Mouse (Mus musculus): Measurements from ENCODE around the gene Fmnl1. TPM values are rescaled to one million over a fixed set of nuclear protein-coding genes. Genes with fewer than 3 reads are reported as not detected.

The Fmnl1 gene
- total RNA-seq, 2 experiments from 2014 or later: 8.1 to 8.2 TPM

GRCm38 (mm10) chr11:103178748-103179147 is 7.8 kb downstream of the Fmnl1 start:
- DNase-seq (ENCODE audit: low spot score in 2 of 2): no peak

GRCm38 (mm10) chr11:103180426-103180825 is 9.5 kb downstream of the Fmnl1 start:
- no peak for DNase-seq (ENCODE audit: low spot score in 2 of 2)

- no peak for DNase-seq (ENCODE audit: low spot score in 2 of 2)
Measured at GRCm38 (mm10) chr11:103181349-103181748, 10.4 kb downstream of the Fmnl1 start.

GRCm38 (mm10) chr11:103181911-103182310 is 11.0 kb downstream of the Fmnl1 start:
- no peak for DNase-seq (ENCODE audit: low spot score in 2 of 2)

GRCm38 (mm10) chr11:103184891-103185290 is 14.0 kb downstream of the Fmnl1 start:
- no peak for DNase-seq (ENCODE audit: low spot score in 2 of 2)

GRCm38 (mm10) chr11:103192230-103192955 is 21.5 kb downstream of the Fmnl1 start:
- no peak for DNase-seq (ENCODE audit: low spot score in 2 of 2)

- DNase-seq (ENCODE audit: low spot score in 2 of 2): no peak
Measured at GRCm38 (mm10) chr11:103192956-103193824, 22.3 kb downstream of the Fmnl1 start.

GRCm38 (mm10) chr11:103193825-103194168 is 22.9 kb downstream of the Fmnl1 start:
- DNase-seq (ENCODE audit: low spot score in 2 of 2): no peak

GRCm38 (mm10) chr11:103195236-103195635 is 24.3 kb downstream of the Fmnl1 start:
- DNase-seq (ENCODE audit: low spot score in 2 of 2): no peak

GRCm38 (mm10) chr11:103195656-103196055 is 24.7 kb downstream of the Fmnl1 start:
- no peak for DNase-seq (ENCODE audit: low spot score in 2 of 2)

GRCm38 (mm10) chr11:103197340-103197739 is 26.4 kb downstream of the Fmnl1 start:
- peak in 1 of 2 experiments; percentile 10 for DNase-seq (ENCODE audit: low spot score in 2 of 2)

- peak in 1 of 2 experiments; percentile 13 for DNase-seq (ENCODE audit: low spot score in 2 of 2)
Measured at GRCm38 (mm10) chr11:103198339-103198738, 27.4 kb downstream of the Fmnl1 start.

- peak in 1 of 2 experiments; percentile 22 for DNase-seq (ENCODE audit: low spot score in 2 of 2)
Measured at GRCm38 (mm10) chr11:103198911-103199803, 28.2 kb downstream of the Fmnl1 start.

- DNase-seq (ENCODE audit: low spot score in 2 of 2): peak in 1 of 2 experiments; percentile 59
Measured at GRCm38 (mm10) chr11:103201664-103202063, 30.8 kb downstream of the Fmnl1 start.

GRCm38 (mm10) chr11:103202376-103202775 is 31.5 kb downstream of the Fmnl1 start:
- no peak for DNase-seq (ENCODE audit: low spot score in 2 of 2)

GRCm38 (mm10) chr11:103206203-103206602 is 35.3 kb downstream of the Fmnl1 start:
- DNase-seq (ENCODE audit: low spot score in 2 of 2): no peak

- DNase-seq (ENCODE audit: low spot score in 2 of 2): no peak
Measured at GRCm38 (mm10) chr11:103208458-103208857, 37.6 kb downstream of the Fmnl1 start, which contains the start of gene 1700023F06Rik. TSS of gene 1700023F06Rik (minus strand) at chr11:103208558.

GRCm38 (mm10) chr11:103210291-103210690 is 39.4 kb downstream of the Fmnl1 start:
- DNase-seq (ENCODE audit: low spot score in 2 of 2): no peak

- no peak for DNase-seq (ENCODE audit: low spot score in 2 of 2)
Measured at GRCm38 (mm10) chr11:103213712-103214111, 42.8 kb downstream of the Fmnl1 start.

GRCm38 (mm10) chr11:103215355-103215754 is 44.4 kb downstream of the Fmnl1 start:
- DNase-seq (ENCODE audit: low spot score in 2 of 2): no peak

Data from gastrocnemius, postnatal 4 days (tissue).